Mouse (Mus musculus) neural tube, embryonic 10.5 days (tissue): Measurements from ENCODE around the gene Ntm.

Experiments used
- DNase-seq: peaks from one replicate; pipeline ENCODE4 v3.0.0-alpha.2; 2017; ENCODE audit warnings: low spot score; ENCODE audit errors: extremely low spot score

Ntm gene

GRCm38 (mm10) chr9:29962978-29963377 lies at the start of gene Ntm:
Gene Ntm (minus strand): TSS chr9:29963141.
- DNase-seq = peak; percentile 40

GRCm38 (mm10) chr9:30005701-30006100 lies 42.8 kb upstream of the Ntm start:
- DNase-seq = no peak

GRCm38 (mm10) chr9:30003612-30004011 lies 40.7 kb upstream of the Ntm start:
- peak; percentile 78 for DNase-seq

GRCm38 (mm10) chr9:29981177-29981915 lies 18.4 kb upstream of the Ntm start:
- DNase-seq = no peak

GRCm38 (mm10) chr9:29961954-29962867 lies 730 bp downstream of the Ntm start:
- DNase-seq = peak; percentile 58

- DNase-seq = no peak
These were observed 1.4 kb downstream of the Ntm start for GRCm38 (mm10) chr9:29961512-29961911.

GRCm38 (mm10) chr9:29960741-29961140 lies 2.2 kb downstream of the Ntm start:
- no peak for DNase-seq

GRCm38 (mm10) chr9:29960236-29960635 lies 2.7 kb downstream of the Ntm start:
- no peak for DNase-seq

GRCm38 (mm10) chr9:29956936-29957335 lies 6.0 kb downstream of the Ntm start:
- DNase-seq = no peak

GRCm38 (mm10) chr9:29954031-29954430 lies 8.9 kb downstream of the Ntm start:
- no peak for DNase-seq

GRCm38 (mm10) chr9:29949041-29949440 lies 13.9 kb downstream of the Ntm start:
- no peak for DNase-seq

- no peak for DNase-seq
These were observed 19.5 kb downstream of the Ntm start for GRCm38 (mm10) chr9:29943209-29944070.

GRCm38 (mm10) chr9:29942183-29942952 lies 20.6 kb downstream of the Ntm start:
- DNase-seq = no peak

GRCm38 (mm10) chr9:29939517-29940034 lies 23.4 kb downstream of the Ntm start:
- no peak for DNase-seq

- no peak for DNase-seq
These were observed 34.1 kb downstream of the Ntm start for GRCm38 (mm10) chr9:29928796-29929195.

- no peak for DNase-seq
These were observed 37.6 kb downstream of the Ntm start for GRCm38 (mm10) chr9:29925382-29925781.

- DNase-seq = no peak
These were observed 64.4 kb downstream of the Ntm start for GRCm38 (mm10) chr9:29898406-29899054.

GRCm38 (mm10) chr9:29897448-29897847 lies 65.5 kb downstream of the Ntm start:
- DNase-seq = no peak

- no peak for DNase-seq
These were observed 70.1 kb downstream of the Ntm start for GRCm38 (mm10) chr9:29892792-29893191.

- no peak for DNase-seq
These were observed 74.2 kb downstream of the Ntm start for GRCm38 (mm10) chr9:29888712-29889111.
